Mouse (Mus musculus): ENCODE results near the gene Tmem53. TPM values are rescaled to one million over a fixed set of nuclear protein-coding genes. Genes with fewer than 3 reads are reported as not detected.

Gene Tmem53
- polyA plus RNA-seq, 1 experiment from 2014 or later, result 7.3 TPM

- Histone ChIP-seq H3K36me3 (ENCODE audit: control insufficient read depth, insufficient read depth, low read length) (no peaks in the 10 kb centered on the region), H3K27me3 (ENCODE audit: control insufficient read depth, insufficient read depth, low read length) (no peaks in the 10 kb centered on the region), H3K4me3 (ENCODE audit: low read depth, low read length) (no peak overlapping the region), H3K9me3 (ENCODE audit: control insufficient read depth, low read length) (no peaks in the 10 kb centered on the region), H3K4me1 (ENCODE audit: control insufficient read depth, insufficient read depth, low read length) (no peaks in the 10 kb centered on the region), H3K9ac (replicated peaks; ENCODE audit: low read depth, low read length) (no peak overlapping the region), H3K27ac (ENCODE audit: low read depth, low read length) (no peak overlapping the region), H3K4me2 (ENCODE audit: low read depth, low read length) (no peak overlapping the region)
- WGBS, result 80% methylated on average over 9 of the region's 9 CpGs
- ATAC-seq (ENCODE audit: low read depth), result no peak
Measured at GRCm38 (mm10) chr4:117220741-117221515, 30.8 kb upstream of the Tmem53 start.

- no peak overlapping the region for H3K9ac ChIP-seq (replicated peaks; ENCODE audit: low read depth, low read length)
- no peaks in the 10 kb centered on the region for H3K27me3 ChIP-seq (ENCODE audit: control insufficient read depth, insufficient read depth, low read length)
- no peaks in the 10 kb centered on the region for H3K36me3 ChIP-seq (ENCODE audit: control insufficient read depth, insufficient read depth, low read length)
- ATAC-seq (ENCODE audit: low read depth), result no peak
- H3K4me3 ChIP-seq (ENCODE audit: low read depth, low read length), result no peak overlapping the region
- no peaks in the 10 kb centered on the region for H3K4me1 ChIP-seq (ENCODE audit: control insufficient read depth, insufficient read depth, low read length)
- H3K27ac ChIP-seq (ENCODE audit: low read depth, low read length), result no peak overlapping the region
- no peak overlapping the region for H3K4me2 ChIP-seq (ENCODE audit: low read depth, low read length)
- WGBS, result 88% methylated on average over 9 of the region's 9 CpGs
- no peaks in the 10 kb centered on the region for H3K9me3 ChIP-seq (ENCODE audit: control insufficient read depth, low read length)
Measured at GRCm38 (mm10) chr4:117221836-117222235, 29.9 kb upstream of the Tmem53 start.

GRCm38 (mm10) chr4:117223001-117223400 is 28.8 kb upstream of the Tmem53 start:
- H3K4me3 ChIP-seq (ENCODE audit: low read depth, low read length), result no peak overlapping the region
- H3K27me3 ChIP-seq (ENCODE audit: control insufficient read depth, insufficient read depth, low read length), result no peaks in the 10 kb centered on the region
- H3K4me2 ChIP-seq (ENCODE audit: low read depth, low read length), result no peak overlapping the region
- 7% methylated on average over 5 of the region's 5 CpGs for WGBS
- no peaks in the 10 kb centered on the region for H3K4me1 ChIP-seq (ENCODE audit: control insufficient read depth, insufficient read depth, low read length)
- no peaks in the 10 kb centered on the region for H3K9me3 ChIP-seq (ENCODE audit: control insufficient read depth, low read length)
- H3K36me3 ChIP-seq (ENCODE audit: control insufficient read depth, insufficient read depth, low read length), result no peaks in the 10 kb centered on the region
- H3K27ac ChIP-seq (ENCODE audit: low read depth, low read length), result no peak overlapping the region
- no peak for ATAC-seq (ENCODE audit: low read depth)
- H3K9ac ChIP-seq (replicated peaks; ENCODE audit: low read depth, low read length), result no peak overlapping the region

DNA sequence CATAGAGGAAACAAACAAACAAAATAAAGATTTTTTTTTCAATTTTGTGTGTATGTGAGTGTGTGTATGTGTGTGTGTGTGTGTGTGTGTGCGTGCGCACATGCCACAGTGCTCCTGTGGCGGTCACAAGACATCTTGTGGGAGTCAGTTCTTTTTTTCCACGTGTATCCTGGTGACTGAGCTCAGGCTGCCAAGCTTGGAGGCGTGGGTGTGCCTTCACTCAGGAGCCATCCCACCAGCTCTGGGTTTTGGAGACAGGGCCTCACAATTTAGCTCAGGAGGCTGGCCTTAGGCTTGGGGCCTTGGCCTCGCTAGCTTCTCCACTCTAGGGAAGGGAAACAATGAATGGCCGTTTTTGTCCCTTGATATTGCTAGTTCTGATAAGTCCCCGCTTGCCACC is 27.6 kb upstream of the Tmem53 start:
- Histone ChIP-seq H3K27me3 (ENCODE audit: control insufficient read depth, insufficient read depth, low read length) (no peaks in the 10 kb centered on the region), H3K9me3 (ENCODE audit: control insufficient read depth, low read length) (no peaks in the 10 kb centered on the region), H3K4me3 (ENCODE audit: low read depth, low read length) (no peak overlapping the region), H3K27ac (ENCODE audit: low read depth, low read length) (no peak overlapping the region), H3K36me3 (ENCODE audit: control insufficient read depth, insufficient read depth, low read length) (no peaks in the 10 kb centered on the region), H3K9ac (replicated peaks; ENCODE audit: low read depth, low read length) (no peak overlapping the region), H3K4me2 (ENCODE audit: low read depth, low read length) (no peak overlapping the region), H3K4me1 (ENCODE audit: control insufficient read depth, insufficient read depth, low read length) (no peaks in the 10 kb centered on the region)
- 71% methylated on average over 8 of the region's 8 CpGs for WGBS
- ATAC-seq (ENCODE audit: low read depth), result no peak

GRCm38 (mm10) chr4:117225250-117225649 is 26.5 kb upstream of the Tmem53 start:
- Histone ChIP-seq H3K9ac (replicated peaks; ENCODE audit: low read depth, low read length) (no peak overlapping the region), H3K4me3 (ENCODE audit: low read depth, low read length) (no peak overlapping the region), H3K9me3 (ENCODE audit: control insufficient read depth, low read length) (no peaks in the 10 kb centered on the region), H3K36me3 (ENCODE audit: control insufficient read depth, insufficient read depth, low read length) (no peaks in the 10 kb centered on the region), H3K27ac (ENCODE audit: low read depth, low read length) (no peak overlapping the region), H3K4me1 (ENCODE audit: control insufficient read depth, insufficient read depth, low read length) (no peaks in the 10 kb centered on the region), H3K27me3 (ENCODE audit: control insufficient read depth, insufficient read depth, low read length) (no peaks in the 10 kb centered on the region), H3K4me2 (ENCODE audit: low read depth, low read length) (no peak overlapping the region)
- ATAC-seq (ENCODE audit: low read depth), result no peak

DNA sequence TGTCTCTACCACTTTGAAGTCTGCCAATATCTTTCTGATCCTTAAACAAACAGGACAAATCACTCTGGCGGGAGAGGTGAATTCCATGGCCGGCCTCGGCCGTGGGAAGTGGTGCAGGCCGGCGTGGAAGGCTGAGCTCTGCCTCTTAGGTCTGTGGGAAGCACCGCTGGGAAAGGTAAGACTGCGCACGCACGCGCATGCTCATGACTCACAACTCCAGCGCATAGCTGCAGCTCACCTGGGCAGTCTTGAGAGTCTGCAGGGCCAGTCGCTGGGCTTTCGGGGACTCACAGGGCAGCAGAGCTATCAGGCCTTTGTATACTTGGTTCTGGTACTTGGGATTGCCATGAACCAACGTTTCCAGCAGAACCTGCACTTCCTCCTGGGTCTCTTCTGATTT is 22.2 kb upstream of the Tmem53 start:
- Histone ChIP-seq H3K9ac (replicated peaks; ENCODE audit: low read depth, low read length) (no peak overlapping the region), H3K4me2 (ENCODE audit: low read depth, low read length) (no peak overlapping the region), H3K36me3 (ENCODE audit: control insufficient read depth, insufficient read depth, low read length) (no peaks in the 10 kb centered on the region), H3K27me3 (ENCODE audit: control insufficient read depth, insufficient read depth, low read length) (no peaks in the 10 kb centered on the region), H3K4me1 (ENCODE audit: control insufficient read depth, insufficient read depth, low read length) (no peaks in the 10 kb centered on the region; the same call in 1 of the 2 replicates), H3K9me3 (ENCODE audit: control insufficient read depth, low read length) (no peaks in the 10 kb centered on the region), H3K27ac (ENCODE audit: low read depth, low read length) (no peak overlapping the region), H3K4me3 (ENCODE audit: low read depth, low read length) (no peak overlapping the region)
- 82% methylated on average over 15 of the region's 15 CpGs for WGBS
- no peak for ATAC-seq (ENCODE audit: low read depth)

DNA sequence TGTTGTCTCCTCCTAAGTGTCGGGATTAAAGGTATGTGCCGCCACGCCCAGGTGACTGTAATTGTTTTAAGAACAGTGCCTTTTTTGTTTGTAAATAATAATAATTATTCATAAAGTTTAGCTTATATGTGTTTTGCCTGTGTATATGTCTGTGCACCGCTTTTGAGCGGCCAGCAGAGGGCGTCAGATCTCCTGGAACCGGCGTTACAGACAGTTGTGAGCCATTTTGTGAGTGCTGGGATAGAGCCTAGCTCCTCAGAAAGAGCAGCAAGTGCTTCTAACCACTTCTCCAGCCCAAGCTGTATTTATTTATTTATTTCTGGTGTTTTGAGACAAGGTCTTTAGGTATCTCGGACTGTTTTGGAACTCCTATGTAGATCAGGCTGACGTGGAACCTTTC is 21.4 kb upstream of the Tmem53 start:
- no peak overlapping the region for H3K4me2 ChIP-seq (ENCODE audit: low read depth, low read length)
- H3K4me3 ChIP-seq (ENCODE audit: low read depth, low read length), result no peak overlapping the region
- WGBS, result 59% methylated on average over 10 of the region's 10 CpGs
- H3K27ac ChIP-seq (ENCODE audit: low read depth, low read length), result no peak overlapping the region
- H3K4me1 ChIP-seq (ENCODE audit: control insufficient read depth, insufficient read depth, low read length), result no peaks in the 10 kb centered on the region; the same call in 1 of the 2 replicates
- H3K36me3 ChIP-seq (ENCODE audit: control insufficient read depth, insufficient read depth, low read length), result no peaks in the 10 kb centered on the region
- H3K27me3 ChIP-seq (ENCODE audit: control insufficient read depth, insufficient read depth, low read length), result no peaks in the 10 kb centered on the region
- no peaks in the 10 kb centered on the region for H3K9me3 ChIP-seq (ENCODE audit: control insufficient read depth, low read length)
- no peak overlapping the region for H3K9ac ChIP-seq (replicated peaks; ENCODE audit: low read depth, low read length)
- no peak for ATAC-seq (ENCODE audit: low read depth)

- H3K4me2 ChIP-seq (ENCODE audit: low read depth, low read length), result no peak overlapping the region
- no peak overlapping the region for H3K27ac ChIP-seq (ENCODE audit: low read depth, low read length)
- H3K9ac ChIP-seq (replicated peaks; ENCODE audit: low read depth, low read length), result no peak overlapping the region
- H3K4me3 ChIP-seq (ENCODE audit: low read depth, low read length), result no peak overlapping the region
- 81% methylated on average over 2 of the region's 2 CpGs for WGBS
- no peaks in the 10 kb centered on the region; the same call in 1 of the 2 replicates for H3K4me1 ChIP-seq (ENCODE audit: control insufficient read depth, insufficient read depth, low read length)
- no peak for ATAC-seq (ENCODE audit: low read depth)
- H3K27me3 ChIP-seq (ENCODE audit: control insufficient read depth, insufficient read depth, low read length), result no peaks in the 10 kb centered on the region
- H3K36me3 ChIP-seq (ENCODE audit: control insufficient read depth, insufficient read depth, low read length), result no peaks in the 10 kb centered on the region
- H3K9me3 ChIP-seq (ENCODE audit: control insufficient read depth, low read length), result no peaks in the 10 kb centered on the region
Measured at GRCm38 (mm10) chr4:117231208-117231607, 20.5 kb upstream of the Tmem53 start.

DNA sequence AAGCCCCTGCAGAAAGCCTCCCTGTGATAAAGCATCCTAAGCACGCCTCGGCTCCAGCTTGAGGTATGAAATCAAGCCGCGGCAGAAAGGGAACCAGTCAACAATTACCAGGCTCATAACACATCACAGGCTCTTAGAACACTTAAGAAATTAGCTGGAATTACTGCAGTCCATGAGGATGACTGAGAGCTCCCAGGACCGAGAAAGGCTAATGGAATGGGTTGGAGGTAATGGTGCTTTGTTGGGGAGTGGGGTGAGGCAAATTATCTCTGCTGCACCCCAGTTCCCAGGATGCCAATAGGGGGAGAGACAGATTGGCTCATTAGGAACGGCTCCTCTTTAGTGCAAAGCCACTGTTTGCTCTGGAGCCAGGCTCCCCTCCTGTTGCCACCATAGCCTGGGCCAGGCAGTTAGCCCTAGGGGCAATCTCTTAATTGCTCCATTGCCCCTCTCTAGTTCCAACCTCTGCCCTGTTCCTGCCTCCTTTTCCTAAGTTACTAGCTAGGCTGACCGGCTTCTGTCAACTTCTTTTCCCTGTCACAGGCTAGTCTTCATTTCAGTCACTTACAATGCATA is 17.5 kb upstream of the Tmem53 start:
- Histone ChIP-seq H3K27ac (ENCODE audit: low read depth, low read length) (no peak overlapping the region; the same call in 1 of the 2 replicates), H3K36me3 (ENCODE audit: control insufficient read depth, insufficient read depth, low read length) (no peaks in the 10 kb centered on the region), H3K4me3 (ENCODE audit: low read depth, low read length) (no peak overlapping the region), H3K4me2 (ENCODE audit: low read depth, low read length) (no peak overlapping the region), H3K27me3 (ENCODE audit: control insufficient read depth, insufficient read depth, low read length) (no peaks in the 10 kb centered on the region), H3K9ac (replicated peaks; ENCODE audit: low read depth, low read length) (no peak overlapping the region), H3K9me3 (ENCODE audit: control insufficient read depth, low read length) (no peaks in the 10 kb centered on the region), H3K4me1 (ENCODE audit: control insufficient read depth, insufficient read depth, low read length) (no peaks in the 10 kb centered on the region; the same call in 1 of the 2 replicates)
- WGBS, result 12% methylated on average over 7 of the region's 7 CpGs
- peak; percentile 56; the same call in 1 of the 2 replicates for ATAC-seq (ENCODE audit: low read depth)

Measured in neural tube, embryonic 14.5 days (tissue).